Mouse (Mus musculus): ENCODE results near the gene Zer1. TPM values are rescaled to one million over a fixed set of nuclear protein-coding genes. Genes with fewer than 3 reads are reported as not detected.
A peak's percentile ranks its signal among the peaks of the same experiment; 100 is the strongest.
"Not testable (repeated sequence)": the region's sequence is repeated elsewhere in the genome, so short reads cannot be mapped to it uniquely, and the experiment has no call there.

The Zer1 gene
- polyA plus RNA-seq (2015; fragmentation: Nextera tagmentation; extraction: Ambion mirVana), result 14.5 and 15.0 TPM in 2 replicates

GRCm38 (mm10) chr2:30124472-30125274 is at the start of gene Zer1:
TSS of gene Zer1 (minus strand) at chr2:30124585.
- H3K4me1 ChIP-seq, result peaks cover 35% of the 10 kb centered on the region
- peak within 1 kb of the TSS; percentile 94 for H3K9ac ChIP-seq (replicated peaks)
- H3K4me3 ChIP-seq, result peak within 1 kb of the TSS; percentile 82
- peak within 1 kb of the TSS; percentile 89 for H3K4me2 ChIP-seq (replicated peaks)
- H3K9me3 ChIP-seq, result no peaks in the 10 kb centered on the region
- H3K36me3 ChIP-seq, result no peaks in the 10 kb centered on the region
- 8% methylated on average over 31 of the region's 31 CpGs for WGBS
- no peaks in the 10 kb centered on the region for H3K27me3 ChIP-seq
- peak; percentile 96 for ATAC-seq (replicated peaks)
- peak within 1 kb of the TSS; percentile 95 for H3K27ac ChIP-seq (replicated peaks)

- Histone ChIP-seq H3K4me2 (replicated peaks) (no peak overlapping the region), H3K9me3 (no peaks in the 10 kb centered on the region), H3K36me3 (peaks cover 35% of the 10 kb centered on the region), H3K4me3 (no peak overlapping the region), H3K27me3 (no peaks in the 10 kb centered on the region), H3K9ac (replicated peaks) (no peak overlapping the region), H3K27ac (replicated peaks) (no peak overlapping the region), H3K4me1 (peaks cover 30% of the 10 kb centered on the region)
- WGBS, result 96% methylated on average over 20 of the region's 20 CpGs
- no peak for ATAC-seq (replicated peaks)
Measured at GRCm38 (mm10) chr2:30173541-30174240, 49.3 kb upstream of the Zer1 start.

DNA sequence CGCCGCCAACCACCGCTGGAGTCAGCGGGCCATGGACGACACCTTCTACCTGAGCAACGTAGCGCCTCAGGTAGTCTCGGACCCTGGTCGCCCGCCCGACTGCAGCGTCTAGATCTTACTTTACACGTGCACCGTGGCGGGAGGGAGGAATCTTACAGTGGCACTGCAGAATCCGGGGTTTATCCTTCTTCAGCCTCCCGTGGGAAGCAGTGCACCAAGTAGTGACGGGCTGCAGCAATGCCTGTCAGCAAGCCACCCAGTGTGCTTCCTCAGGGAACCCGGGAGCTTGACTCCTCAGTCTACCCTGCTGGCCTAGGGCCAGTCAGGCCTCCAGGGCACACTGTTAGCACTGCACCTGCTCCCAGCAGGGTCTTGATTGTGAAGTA is 47.6 kb upstream of the Zer1 start:
- Histone ChIP-seq H3K27ac (replicated peaks) (peak overlapping the region; percentile 86), H3K27me3 (no peaks in the 10 kb centered on the region), H3K4me3 (peak overlapping the region; percentile 61), H3K4me1 (peaks cover 17% of the 10 kb centered on the region), H3K4me2 (replicated peaks) (peak overlapping the region; percentile 93), H3K9ac (replicated peaks) (peak overlapping the region; percentile 67), H3K9me3 (no peaks in the 10 kb centered on the region), H3K36me3 (peaks cover 35% of the 10 kb centered on the region)
- peak; percentile 30; the same call in 1 of the 2 replicates for ATAC-seq (replicated peaks)
- under 1% methylated on average over 19 of the region's 19 CpGs for WGBS

DNA sequence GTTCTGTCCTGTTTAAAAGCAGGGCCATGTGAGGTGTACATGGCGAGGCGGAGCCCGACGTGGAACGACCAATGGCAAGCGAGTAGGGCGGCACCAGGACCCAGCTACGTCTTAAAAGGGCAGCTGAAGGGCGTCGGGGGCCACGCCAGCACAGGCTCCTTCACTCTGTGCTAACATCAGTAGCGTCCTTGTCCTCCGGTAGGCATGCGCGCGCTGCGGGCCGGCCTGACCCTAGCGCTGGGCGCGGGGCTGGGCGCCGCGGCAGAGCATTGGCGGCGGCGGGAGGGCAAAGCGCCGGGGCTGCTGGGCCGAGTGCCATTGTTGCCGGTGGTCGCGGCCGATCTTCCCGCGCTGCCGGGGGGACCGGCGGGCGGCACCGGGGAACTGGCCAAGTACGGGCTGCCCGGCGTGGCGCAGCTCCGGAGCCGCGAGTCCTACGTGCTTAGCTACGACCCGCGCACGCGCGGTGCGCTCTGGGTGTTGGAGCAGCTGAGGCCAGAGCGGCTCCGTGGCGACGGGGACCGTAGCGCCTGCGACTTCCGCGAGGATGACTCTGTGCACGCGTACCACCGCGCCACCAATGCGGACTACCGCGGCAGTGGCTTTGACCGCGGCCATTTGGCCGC is 47.1 kb upstream of the Zer1 start, which contains the start of gene Endog:
TSS of gene Endog (plus strand) at position 123 of the 626 bp plus-strand sequence.
- ATAC-seq (replicated peaks), result peak; percentile 96
- WGBS, result 3% methylated on average over 75 of the region's 75 CpGs
- H3K36me3 ChIP-seq, result peaks cover 34% of the 10 kb centered on the region

GRCm38 (mm10) chr2:30166677-30167076 is 42.3 kb upstream of the Zer1 start:
- Histone ChIP-seq H3K9me3 (0 out of 2 replicates have a peak, but pooled peaks cover 3% of the 10 kb centered on the region), H3K36me3 (no peaks in the 10 kb centered on the region), H3K27ac (replicated peaks) (no peak overlapping the region), H3K9ac (replicated peaks) (no peak overlapping the region), H3K4me1 (0 out of 2 replicates have a peak, but pooled peaks cover 4% of the 10 kb centered on the region), H3K4me3 (no peak overlapping the region), H3K27me3 (no peaks in the 10 kb centered on the region), H3K4me2 (replicated peaks) (no peak overlapping the region)
- WGBS, result 62% methylated on average over 4 of the region's 4 CpGs
- ATAC-seq (replicated peaks), result no peak

More for the DNA sequence above, 47.1 kb upstream of the Zer1 start, which contains the start of gene Endog:
- no peaks in the 10 kb centered on the region for H3K27me3 ChIP-seq
- peak within 1 kb of the TSS; percentile 93 for H3K4me2 ChIP-seq (replicated peaks)
- peak within 1 kb of the TSS; percentile 86 for H3K27ac ChIP-seq (replicated peaks)
- H3K9ac ChIP-seq (replicated peaks), result peak within 1 kb of the TSS; percentile 67
- H3K9me3 ChIP-seq, result 0 out of 2 replicates have a peak, but pooled peaks cover 3% of the 10 kb centered on the region
- H3K4me3 ChIP-seq, result peak within 1 kb of the TSS; percentile 61
- peaks cover 15% of the 10 kb centered on the region for H3K4me1 ChIP-seq

- Histone ChIP-seq H3K27ac (replicated peaks) (no peak overlapping the region), H3K36me3 (no peaks in the 10 kb centered on the region), H3K9ac (replicated peaks) (no peak overlapping the region), H3K4me1 (no peaks in the 10 kb centered on the region), H3K9me3 (0 out of 2 replicates have a peak, but pooled peaks cover 3% of the 10 kb centered on the region), H3K4me2 (replicated peaks) (no peak overlapping the region), H3K4me3 (no peak overlapping the region), H3K27me3 (no peaks in the 10 kb centered on the region)
- no peak for ATAC-seq (replicated peaks)
- WGBS, result 59% methylated on average over 9 of the region's 9 CpGs
Measured at GRCm38 (mm10) chr2:30164340-30164932, 40.1 kb upstream of the Zer1 start.

DNA sequence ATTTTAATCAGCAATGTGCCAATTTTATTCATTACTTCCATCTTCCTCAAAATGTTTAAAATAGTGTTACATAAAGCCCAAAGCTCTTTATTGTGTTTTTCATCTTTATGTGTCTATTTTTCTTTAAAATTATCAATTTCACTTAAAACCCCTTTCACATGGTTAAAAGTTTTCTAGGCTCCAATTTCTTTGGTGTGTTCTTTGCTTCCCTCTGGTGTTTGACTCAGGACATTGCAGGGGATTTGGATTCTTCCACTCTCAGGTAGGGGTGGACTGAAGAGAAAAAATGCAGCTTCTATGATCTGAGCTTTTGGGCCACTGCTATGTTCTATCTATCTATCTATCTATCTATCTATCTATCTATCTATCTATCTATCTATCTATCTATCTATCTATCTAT is 37.4 kb upstream of the Zer1 start:
- H3K36me3 ChIP-seq, result no peaks in the 10 kb centered on the region
- H3K27me3 ChIP-seq, result no peaks in the 10 kb centered on the region
- H3K9ac ChIP-seq (replicated peaks), result no peak overlapping the region
- ATAC-seq (replicated peaks), result no peak
- no peak overlapping the region for H3K4me3 ChIP-seq
- no peak overlapping the region for H3K27ac ChIP-seq (replicated peaks)
- no peaks in the 10 kb centered on the region for H3K4me1 ChIP-seq
- 0 out of 2 replicates have a peak, but pooled peaks cover 3% of the 10 kb centered on the region for H3K9me3 ChIP-seq
- no peak overlapping the region for H3K4me2 ChIP-seq (replicated peaks)

DNA sequence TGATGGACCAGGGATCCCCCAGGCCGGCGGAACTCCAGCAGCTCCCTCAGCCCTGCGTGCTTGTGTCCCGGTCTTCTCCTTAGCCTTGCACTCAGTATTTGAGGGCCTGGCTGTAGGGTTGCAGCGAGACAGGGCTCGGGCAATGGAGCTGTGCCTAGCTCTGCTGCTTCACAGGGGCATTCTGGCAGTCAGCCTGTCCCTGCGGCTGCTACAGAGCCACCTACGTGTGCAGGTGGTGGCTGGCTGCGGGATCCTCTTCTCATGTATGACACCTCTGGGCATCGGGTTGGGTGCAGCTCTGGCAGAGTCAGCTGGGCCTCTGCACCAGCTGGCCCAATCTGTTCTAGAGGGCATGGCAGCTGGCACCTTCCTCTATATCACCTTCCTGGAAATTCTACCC is 35.5 kb upstream of the Zer1 start:
- H3K27me3 ChIP-seq; H3K27ac ChIP-seq (replicated peaks); H3K9ac ChIP-seq (replicated peaks); H3K4me3 ChIP-seq; H3K4me1 ChIP-seq; H3K36me3 ChIP-seq; ATAC-seq (replicated peaks); H3K9me3 ChIP-seq; H3K4me2 ChIP-seq (replicated peaks): not testable (repeated sequence)
- WGBS, result 86% methylated on average over 8 of the region's 10 CpGs

- Histone ChIP-seq H3K4me1 (no peaks in the 10 kb centered on the region), H3K36me3 (peaks cover 30% of the 10 kb centered on the region), H3K4me3 (no peak overlapping the region), H3K9me3 (no peaks in the 10 kb centered on the region), H3K4me2 (replicated peaks) (no peak overlapping the region), H3K27ac (replicated peaks) (no peak overlapping the region), H3K27me3 (no peaks in the 10 kb centered on the region), H3K9ac (replicated peaks) (no peak overlapping the region)
- ATAC-seq (replicated peaks), result no peak
- 92% methylated on average over 8 of the region's 8 CpGs for WGBS
Measured at GRCm38 (mm10) chr2:30152616-30153015, 28.2 kb upstream of the Zer1 start.

- 89% methylated on average over 11 of the region's 11 CpGs for WGBS
- Histone ChIP-seq H3K4me1 (no peaks in the 10 kb centered on the region), H3K36me3 (peaks cover 38% of the 10 kb centered on the region), H3K27ac (replicated peaks) (no peak overlapping the region), H3K9me3 (no peaks in the 10 kb centered on the region), H3K4me2 (replicated peaks) (no peak overlapping the region), H3K27me3 (no peaks in the 10 kb centered on the region), H3K9ac (replicated peaks) (no peak overlapping the region), H3K4me3 (no peak overlapping the region)
- ATAC-seq (replicated peaks), result no peak
Measured at GRCm38 (mm10) chr2:30151840-30152239, 27.5 kb upstream of the Zer1 start.

- WGBS, result 96% methylated on average over 4 of the region's 4 CpGs
- Histone ChIP-seq H3K36me3 (peaks cover 77% of the 10 kb centered on the region), H3K4me3 (no peak overlapping the region), H3K4me2 (replicated peaks) (no peak overlapping the region), H3K4me1 (no peaks in the 10 kb centered on the region), H3K9me3 (no peaks in the 10 kb centered on the region), H3K9ac (replicated peaks) (no peak overlapping the region), H3K27ac (replicated peaks) (no peak overlapping the region), H3K27me3 (no peaks in the 10 kb centered on the region)
- no peak for ATAC-seq (replicated peaks)
Measured at GRCm38 (mm10) chr2:30147466-30147865, 23.1 kb upstream of the Zer1 start.
